In genomic region chr4:36950021-36950751, GRCm38 (mm10) we compare ENCODE assay signal across 8 mouse cellular contexts. TPM values are rescaled to one million over a fixed set of nuclear protein-coding genes. Genes with fewer than 3 reads are reported as not detected.
DNase-seq lines count a peak whose midpoint lies in the region; ATAC-seq and TF ChIP-seq lines count a peak whose summit lies in the region.

No protein-coding gene starts in this region.

- no peaks in the 10 kb centered on the region for H3K4me1 ChIP-seq in heart, adult 2 months (ENCODE audit: control insufficient read depth, insufficient read depth, low read length)
- H3K4me1 ChIP-seq in forebrain, embryonic 12.5 days = peaks cover 29% of the 10 kb centered on the region
- H3K4me1 ChIP-seq in hindbrain, embryonic 15.5 days (replicated peaks) = peaks cover 15% of the 10 kb centered on the region
- peaks cover 10% of the 10 kb centered on the region for H3K4me1 ChIP-seq in midbrain, embryonic 15.5 days

- no peaks in the 10 kb centered on the region for H3K36me3 ChIP-seq in heart, adult 2 months (ENCODE audit: control insufficient read depth, insufficient read depth, low read length)
- H3K36me3 ChIP-seq in forebrain, embryonic 12.5 days (replicated peaks) = no peaks in the 10 kb centered on the region
- H3K36me3 ChIP-seq in hindbrain, embryonic 15.5 days = no peaks in the 10 kb centered on the region
- H3K36me3 ChIP-seq in midbrain, embryonic 15.5 days (replicated peaks) = no peaks in the 10 kb centered on the region

- no peaks in the 10 kb centered on the region for H3K9me3 ChIP-seq in forebrain, embryonic 12.5 days
- H3K9me3 ChIP-seq in hindbrain, embryonic 15.5 days = no peaks in the 10 kb centered on the region
- H3K9me3 ChIP-seq in midbrain, embryonic 15.5 days = no peaks in the 10 kb centered on the region

- H3K4me2 ChIP-seq in forebrain, embryonic 12.5 days = peak overlapping the region; percentile 97
- peak overlapping the region; percentile 82 for H3K4me2 ChIP-seq in hindbrain, embryonic 15.5 days
- H3K4me2 ChIP-seq in midbrain, embryonic 15.5 days = peak overlapping the region; percentile 87

- peak; percentile 43 for TF ChIP-seq CTCF in heart, adult 2 months (IDR thresholded peaks at IDR 0.05)

- no peak overlapping the region for H3K27ac ChIP-seq in heart, adult 2 months
- H3K27ac ChIP-seq in forebrain, embryonic 12.5 days = no peak overlapping the region
- H3K27ac ChIP-seq in hindbrain, embryonic 15.5 days (replicated peaks) = peak overlapping the region; percentile 81
- peak overlapping the region; percentile 65 for H3K27ac ChIP-seq in midbrain, embryonic 15.5 days

- H3K4me3 ChIP-seq in heart, adult 2 months = no peak overlapping the region
- H3K4me3 ChIP-seq in forebrain, embryonic 12.5 days (replicated peaks) = peak overlapping the region; percentile 60
- peak overlapping the region; percentile 77 for H3K4me3 ChIP-seq in hindbrain, embryonic 15.5 days
- peak overlapping the region; percentile 74 for H3K4me3 ChIP-seq in midbrain, embryonic 15.5 days

- peak; percentile 94 for ATAC-seq in forebrain, embryonic 12.5 days (ENCODE audit: low FRiP score)
- peak; percentile 83 for ATAC-seq in hindbrain, embryonic 15.5 days (ENCODE audit: low FRiP score, low read depth)
- ATAC-seq in midbrain, embryonic 15.5 days (replicated peaks) = peak; percentile 91

- intact Hi-C loops in heart, adult 2 months (cut with DNase I) = no loop called here
- intact Hi-C loops in left cerebral cortex, postnatal 25 days (cut with DNase I) = loop anchor here (10.0 kb wide), 2 partner anchors 1575 to 1615 kb away; no protein-coding TSS in a partner anchor

- 2% methylated on average over 42 of the region's 43 CpGs for WGBS in heart, adult 2 months
- under 1% methylated on average over 33 of the region's 43 CpGs for WGBS in forebrain, embryonic 12.5 days
- under 1% methylated on average over 40 of the region's 43 CpGs for WGBS in hindbrain, embryonic 15.5 days
- WGBS in midbrain, embryonic 15.5 days = 1% methylated on average over 43 of the region's 43 CpGs

- no peaks in the 10 kb centered on the region for H3K79me2 ChIP-seq in heart, adult 2 months (replicated peaks; ENCODE audit: control insufficient read depth, insufficient read depth, low read length)

- H3K9ac ChIP-seq in heart, adult 2 months (ENCODE audit: low read depth, low read length) = no peak overlapping the region
- peak overlapping the region; percentile 49 for H3K9ac ChIP-seq in forebrain, embryonic 12.5 days
- peak overlapping the region; percentile 65 for H3K9ac ChIP-seq in hindbrain, embryonic 15.5 days
- H3K9ac ChIP-seq in midbrain, embryonic 15.5 days = peak overlapping the region; percentile 78

- H3K27me3 ChIP-seq in heart, adult 2 months (ENCODE audit: control insufficient read depth, insufficient read depth, low read length) = peaks cover 4% of the 10 kb centered on the region; the same call in 1 of the 2 replicates
- peaks cover 48% of the 10 kb centered on the region for H3K27me3 ChIP-seq in forebrain, embryonic 12.5 days
- 0 out of 2 replicates have a peak, but pooled peaks cover 4% of the 10 kb centered on the region for H3K27me3 ChIP-seq in hindbrain, embryonic 15.5 days
- H3K27me3 ChIP-seq in midbrain, embryonic 15.5 days (replicated peaks) = 0 out of 2 replicates have a peak, but pooled peaks cover 3% of the 10 kb centered on the region

- TF ChIP-seq POLR2A in heart, adult 2 months (IDR thresholded peaks at IDR 0.05; ENCODE audit: insufficient read depth, low read depth, low read length) = no peak

- no peak for TF ChIP-seq EP300 in heart, adult 2 months (IDR thresholded peaks at IDR 0.05; ENCODE audit: insufficient read depth, low read depth, low read length)

- DNase-seq in heart, adult 2 months = peak in 1 of 2 experiments; percentile 18
- DNase-seq in heart, adult 9 months (ENCODE audit: low spot score in 2 of 2) = no peak
- peak; percentile 56 for DNase-seq in WW6 (ENCODE audit: low read depth, low spot score)
- peak; percentile 80 to 82 for DNase-seq in left cerebral cortex, postnatal 25 days (ENCODE audit: low spot score in 2 of 2)
- DNase-seq in testis, postnatal 10 days (ENCODE audit: low spot score) = peak; percentile 74

RNA-seq across cellular contexts. Expression of gene Lingo2, which starts 1.4 kb away (rescaled TPM):
- total RNA-seq in heart, adult 2 months (2021) = not detected
- polyA plus RNA-seq in heart, adult 2 months (2012; rRNA removed) = not detected in 2 replicates
- polyA plus RNA-seq in forebrain, embryonic 12.5 days (2016; fragmentation: Nextera tagmentation; extraction: Ambion mirVana) = 8.9 and 9.5 TPM in 2 replicates
- polyA plus RNA-seq in hindbrain, embryonic 15.5 days (2015; fragmentation: Nextera tagmentation; extraction: Ambion mirVana) = 58.6 and 67.8 TPM in 2 replicates
- 10 to 100 TPM; 83.6 to 88.4 TPM for total RNA-seq in left cerebral cortex, postnatal 25 days (2021)
- polyA plus RNA-seq in midbrain, embryonic 15.5 days (2015; fragmentation: Nextera tagmentation; extraction: Ambion mirVana) = 53.5 and 63.0 TPM in 2 replicates

Comparison
In these comparisons a context has a peak if more than half of its experiments do, and no peak if none do; other contexts are left out.
1. DNase-seq: peak in WW6 (single experiment), left cerebral cortex, postnatal 25 days (2 of 2) and testis, postnatal 10 days (single experiment); none in heart, adult 9 months (0 of 2).
2. H3K27ac ChIP-seq: peak in hindbrain, embryonic 15.5 days (single experiment) and midbrain, embryonic 15.5 days (single experiment); none in heart, adult 2 months (single experiment) and forebrain, embryonic 12.5 days (single experiment).
3. Peak in every context shown above with its lines, with median percentiles within 50 percentile points of each other: ATAC-seq and H3K4me2 ChIP-seq.